Mouse (Mus musculus) liver, adult 2 months (tissue): ENCODE data around the gene Pigs. TPM values are rescaled to one million over a fixed set of nuclear protein-coding genes. Genes with fewer than 3 reads are reported as not detected.
A peak's percentile ranks its signal among the peaks of the same experiment; 100 is the strongest.

Source experiments
- DNase-seq: peaks from one replicate; pipeline ENCODE4 v3.0.0-alpha.2; 2011; ENCODE audit warnings: low read depth, low spot score; ENCODE audit errors: extremely low read depth
- H3K27ac ChIP-seq: fragments of 200-500 bp; replicated peaks from 2 replicates; pipeline ENCODE4 v1.5.1; 2012; ENCODE audit warnings: low read depth, mild to moderate bottlenecking, control low read depth, inconsistent platforms, low read length; ENCODE audit not compliant: insufficient read depth
- H3K27me3 ChIP-seq: fragments of 200-500 bp; 2 replicates; pipeline ENCODE4 v1.6.1; 2012; ENCODE audit warnings: mild to moderate bottlenecking, moderate library complexity, low read length, inconsistent platforms; ENCODE audit not compliant: control insufficient read depth, insufficient read depth
- H3K36me3 ChIP-seq: fragments of 200-500 bp; 2 replicates; pipeline ENCODE4 v1.6.1; 2012; ENCODE audit warnings: low read length, inconsistent platforms; ENCODE audit not compliant: control insufficient read depth, insufficient read depth
- H3K4me1 ChIP-seq: fragments of 200-500 bp; 2 replicates; pipeline ENCODE4 v1.6.1; 2011; ENCODE audit warnings: low read length; ENCODE audit not compliant: control insufficient read depth, insufficient read depth
- H3K4me3 ChIP-seq: fragments of 200-500 bp; 2 replicates; pipeline ENCODE4 v1.5.1; 2011; ENCODE audit warnings: low read depth, mild to moderate bottlenecking, control low read depth, low read length, moderate library complexity; ENCODE audit not compliant: insufficient read depth
- H3K79me2 ChIP-seq: fragments of 200-500 bp; 2 replicates; pipeline ENCODE4 v1.6.1; 2012; ENCODE audit warnings: inconsistent platforms, mild to moderate bottlenecking, low read length, moderate library complexity; ENCODE audit not compliant: control insufficient read depth, insufficient read depth
- H3K9ac ChIP-seq: fragments of 200-500 bp; 2 replicates; pipeline ENCODE4 v1.6.1; 2012; ENCODE audit warnings: low read depth, mild to moderate bottlenecking, control low read depth, inconsistent platforms, low read length
- CTCF ChIP-seq: fragments of 200-500 bp; IDR thresholded peaks from 2 replicates; pipeline ENCODE4 v1.5.1; 2011; ENCODE audit warnings: low read depth, low read length, control low read depth
- POLR2A ChIP-seq: fragments of 200-500 bp; IDR thresholded peaks from 2 replicates; pipeline ENCODE4 v1.6.1; 2011; ENCODE audit warnings: low read length, control low read depth; ENCODE audit not compliant: insufficient read depth; ENCODE audit errors: extremely low read depth
- WGBS: fragments of 180-500 bp; shearing (Covaris S2); methylation state at CpG from one replicate; pipeline ENCODE4 v1.1.7; 2018; 5-methylcytosine and 5-hydroxymethylcytosine counted together
- polyA plus RNA-seq: library from polyadenylated mRNA; depleted of rRNA; stranded (reverse); fragments of >200 nt; gene quantifications from 2 replicates; pipeline ENCODE4 v1.2.3, GENCODE M21; 2012
- total RNA-seq: library from RNA; depleted of rRNA; stranded (reverse); fragments of >200 nt; gene quantifications from 2 replicates; pipeline ENCODE4 v1.2.3, GENCODE M21; 2014

Gene Pigs
- total and polyA plus RNA-seq, 2 experiments, result 6.6 to 35.5 TPM

- no peak for TF ChIP-seq POLR2A
- no peak for TF ChIP-seq CTCF
- 88% methylated on average over 4 of the region's 4 CpGs for WGBS
- no peaks in the 10 kb centered on the region for H3K36me3 ChIP-seq
- H3K4me3 ChIP-seq, result no peak overlapping the region
- DNase-seq, result no peak
- no peaks in the 10 kb centered on the region for H3K27me3 ChIP-seq
- H3K79me2 ChIP-seq, result peaks cover 3% of the 10 kb centered on the region; the same call in 1 of the 2 replicates
- no peak overlapping the region for H3K27ac ChIP-seq
- no peak overlapping the region for H3K9ac ChIP-seq
- H3K4me1 ChIP-seq, result peaks cover 6% of the 10 kb centered on the region
Measured at GRCm38 (mm10) chr11:78327215-78327614, 1.0 kb upstream of the Pigs start.

GRCm38 (mm10) chr11:78328512-78329056 lies 369 bp downstream of the Pigs start:
- no peak for DNase-seq
- WGBS, result under 1% methylated on average over 41 of the region's 41 CpGs

GRCm38 (mm10) chr11:78332676-78333075 lies 4.5 kb downstream of the Pigs start:
- Histone ChIP-seq H3K79me2 (peaks cover 3% of the 10 kb centered on the region; the same call in 1 of the 2 replicates), H3K27me3 (no peaks in the 10 kb centered on the region), H3K4me1 (peaks cover 4% of the 10 kb centered on the region; the same call in 1 of the 2 replicates), H3K9ac (no peak overlapping the region), H3K27ac (no peak overlapping the region), H3K36me3 (peaks cover 10% of the 10 kb centered on the region; the same call in 1 of the 2 replicates), H3K4me3 (no peak overlapping the region)
- 97% methylated on average over 12 of the region's 12 CpGs for WGBS
- TF ChIP-seq CTCF (no peak), POLR2A (no peak)
- no peak for DNase-seq

More at GRCm38 (mm10) chr11:78328512-78329056, 369 bp downstream of the Pigs start:
- peak overlapping the region; percentile 79 for H3K4me3 ChIP-seq
- no peaks in the 10 kb centered on the region for H3K27me3 ChIP-seq
- H3K36me3 ChIP-seq, result 0 out of 2 replicates have a peak, but pooled peaks cover 2% of the 10 kb centered on the region
- peak overlapping the region; percentile 84 for H3K9ac ChIP-seq
- H3K79me2 ChIP-seq, result peaks cover 3% of the 10 kb centered on the region; the same call in 1 of the 2 replicates
- TF ChIP-seq CTCF, result no peak
- TF ChIP-seq POLR2A, result no peak
- peaks cover 4% of the 10 kb centered on the region; the same call in 1 of the 2 replicates for H3K4me1 ChIP-seq
- H3K27ac ChIP-seq, result peak overlapping the region; percentile 30; the same call in 1 of the 2 replicates

- no peak for DNase-seq
- 95% methylated on average over 5 of the region's 5 CpGs for WGBS
Measured at GRCm38 (mm10) chr11:78333992-78334391, 5.8 kb downstream of the Pigs start.

GRCm38 (mm10) chr11:78337040-78337439 lies 8.8 kb downstream of the Pigs start:
- Histone ChIP-seq H3K79me2 (no peaks in the 10 kb centered on the region), H3K27ac (no peak overlapping the region), H3K36me3 (peaks cover 21% of the 10 kb centered on the region), H3K9ac (no peak overlapping the region), H3K27me3 (no peaks in the 10 kb centered on the region), H3K4me3 (no peak overlapping the region), H3K4me1 (no peaks in the 10 kb centered on the region)
- TF ChIP-seq CTCF (no peak), POLR2A (no peak)
- WGBS, result 97% methylated on average over 8 of the region's 8 CpGs
- no peak for DNase-seq

More at GRCm38 (mm10) chr11:78333992-78334391, 5.8 kb downstream of the Pigs start:
- H3K9ac ChIP-seq, result no peak overlapping the region
- no peak overlapping the region for H3K4me3 ChIP-seq
- H3K36me3 ChIP-seq, result peaks cover 14% of the 10 kb centered on the region
- peaks cover 3% of the 10 kb centered on the region; the same call in 1 of the 2 replicates for H3K79me2 ChIP-seq
- H3K27me3 ChIP-seq, result no peaks in the 10 kb centered on the region
- H3K27ac ChIP-seq, result no peak overlapping the region
- TF ChIP-seq CTCF (no peak), POLR2A (no peak)
- peaks cover 2% of the 10 kb centered on the region; the same call in 1 of the 2 replicates for H3K4me1 ChIP-seq

- 80% methylated on average over 12 of the region's 12 CpGs for WGBS
- peaks cover 11% of the 10 kb centered on the region for H3K36me3 ChIP-seq
- H3K9ac ChIP-seq, result no peak overlapping the region
- H3K4me1 ChIP-seq, result peaks cover 14% of the 10 kb centered on the region
- no peak overlapping the region for H3K4me3 ChIP-seq
- no peaks in the 10 kb centered on the region for H3K79me2 ChIP-seq
- H3K27me3 ChIP-seq, result no peaks in the 10 kb centered on the region
- DNase-seq, result no peak
- no peak overlapping the region for H3K27ac ChIP-seq
- TF ChIP-seq POLR2A (no peak), CTCF (no peak)
Measured at GRCm38 (mm10) chr11:78341702-78342101, 13.5 kb downstream of the Pigs start.
